Mouse (Mus musculus) ES-CJ7 (cell line): ENCODE measurements around the gene Rimbp2.
A peak's percentile ranks its signal among the peaks of the same experiment; 100 is the strongest.

ENCODE experiments used
- DNase-seq: peaks from one replicate; pipeline ENCODE4 v3.0.0; 2011; ENCODE audit warnings: low read depth, low spot score

The Rimbp2 gene

DNA sequence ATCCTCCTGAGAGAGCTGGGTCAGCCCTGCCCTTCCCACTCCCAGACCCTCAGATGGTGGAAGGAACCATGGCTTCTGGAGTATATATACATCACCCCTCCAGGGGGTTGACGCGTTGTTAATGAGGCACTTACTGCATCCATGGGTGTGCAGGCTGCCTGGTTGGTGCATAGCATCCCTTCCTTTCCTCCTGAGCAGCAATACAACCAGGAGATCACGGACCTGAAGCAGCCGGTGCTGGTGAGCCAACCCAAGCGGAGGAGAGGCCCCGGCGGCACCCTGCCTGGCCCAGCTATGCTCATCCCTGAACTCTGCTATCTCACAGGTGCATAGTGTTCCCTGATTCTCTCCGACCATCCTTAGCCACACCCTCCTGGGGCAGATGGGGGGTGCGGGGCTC is 208.1 kb downstream of the Rimbp2 start:
- DNase-seq: no peak

DNA sequence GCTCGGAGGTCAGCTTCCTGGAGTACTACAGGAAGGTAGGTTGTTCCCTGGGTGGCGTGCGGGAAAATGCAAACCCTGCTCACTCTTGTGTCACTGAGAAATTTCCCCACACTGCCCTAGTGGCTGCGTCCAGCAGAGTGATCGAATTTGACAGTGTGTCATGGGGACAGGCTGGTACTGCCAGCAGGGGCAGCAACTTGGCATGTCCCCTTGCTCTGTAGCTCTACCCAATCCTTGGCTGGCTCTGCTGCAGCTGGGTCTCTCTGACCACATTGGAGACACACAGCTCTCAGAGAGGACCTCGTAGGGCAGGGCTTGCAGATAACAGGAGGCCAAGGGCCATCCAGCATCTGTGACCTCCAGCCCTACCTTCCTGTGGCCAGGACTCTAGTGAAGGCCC is 208.9 kb downstream of the Rimbp2 start:
- no peak for DNase-seq

DNA sequence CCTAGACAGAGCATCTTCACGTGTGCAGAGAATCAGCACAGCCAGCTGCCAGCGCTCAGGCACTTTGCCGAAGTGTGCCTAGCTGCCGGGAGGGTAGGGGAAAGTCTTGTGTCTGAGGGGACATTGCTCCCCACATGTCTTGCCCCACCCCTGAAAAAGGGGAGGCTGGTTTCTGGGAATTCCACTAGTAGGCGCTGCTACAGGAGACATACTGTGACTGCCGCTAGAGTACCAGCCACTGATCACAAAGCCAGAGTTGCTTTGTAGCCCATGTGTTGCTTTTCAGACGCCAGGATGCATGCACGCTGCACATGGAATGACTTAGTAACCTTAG is 213.5 kb downstream of the Rimbp2 start:
- DNase-seq: no peak

DNA sequence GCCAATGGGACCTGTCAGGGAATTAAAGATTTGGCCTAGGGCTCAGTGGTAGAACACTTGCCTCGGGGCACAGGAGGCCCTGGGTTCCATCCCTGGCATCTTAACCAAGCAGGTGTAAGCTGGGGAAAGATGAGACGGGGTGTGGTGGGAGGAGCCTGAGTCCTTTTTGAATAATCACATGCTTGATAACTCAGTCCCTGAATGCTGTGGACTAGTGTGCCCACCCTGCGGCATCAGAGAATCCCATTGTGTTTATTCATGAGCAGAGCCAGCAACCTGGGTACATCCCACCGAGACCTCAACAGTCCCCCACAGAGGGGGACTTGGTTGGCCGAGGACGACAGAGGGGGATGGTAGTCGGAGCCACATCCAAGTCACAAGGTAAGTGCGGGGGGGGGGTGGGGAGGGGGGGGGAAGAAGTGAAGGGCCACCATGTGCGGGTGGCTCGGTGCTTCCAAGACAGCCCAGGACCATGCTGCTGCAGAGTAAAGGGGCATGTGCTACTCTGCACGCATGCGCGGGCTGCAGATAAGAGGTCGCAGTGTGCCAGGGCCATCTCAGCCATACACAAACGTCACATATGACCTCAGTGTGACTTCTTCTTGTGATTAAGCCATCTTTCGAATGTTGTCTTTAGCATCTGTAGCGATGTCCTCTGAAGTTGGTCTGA is 214.0 kb downstream of the Rimbp2 start:
- no peak for DNase-seq

DNA sequence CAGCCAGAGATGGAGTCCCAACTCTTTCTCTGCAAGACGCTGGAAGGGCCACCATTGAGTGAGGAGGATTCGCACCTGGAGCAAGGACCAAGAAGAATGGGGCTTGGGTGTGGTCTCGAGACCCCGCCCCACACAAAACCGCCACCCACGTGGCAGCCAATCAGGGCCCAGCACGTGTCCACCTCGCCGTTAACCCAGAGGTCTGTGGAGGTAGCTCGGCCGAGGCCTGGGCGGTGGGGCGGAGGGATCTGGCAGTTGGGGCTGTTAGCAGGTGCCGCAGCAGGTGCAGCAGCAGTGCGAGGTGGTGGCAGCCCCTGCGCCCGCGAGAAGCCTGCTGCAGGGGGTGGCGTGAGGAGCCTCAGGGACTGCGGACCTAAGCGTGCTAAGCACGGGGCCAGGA is 217.4 kb downstream of the Rimbp2 start:
- peak; percentile 42 for DNase-seq

DNA sequence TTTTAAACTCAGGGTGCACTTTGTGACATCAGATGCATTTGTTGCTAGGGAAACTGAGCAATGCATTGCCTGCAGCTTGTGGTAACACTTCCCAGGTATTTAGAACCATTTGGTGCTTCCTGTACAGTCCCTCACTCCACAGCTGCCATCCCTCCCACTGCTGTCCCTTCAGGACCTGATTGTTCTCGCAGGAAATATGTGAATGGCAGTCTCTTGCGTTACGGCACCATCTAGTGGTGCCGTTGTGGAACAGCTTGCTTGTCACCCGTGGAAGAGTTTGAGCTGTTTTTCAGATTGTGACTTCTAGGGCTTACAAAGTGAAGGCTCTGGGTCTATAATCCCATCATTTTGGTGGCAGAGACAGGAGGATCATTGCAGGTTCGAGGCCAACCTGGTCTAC is 219.3 kb downstream of the Rimbp2 start:
- DNase-seq: peak; percentile 87

DNA sequence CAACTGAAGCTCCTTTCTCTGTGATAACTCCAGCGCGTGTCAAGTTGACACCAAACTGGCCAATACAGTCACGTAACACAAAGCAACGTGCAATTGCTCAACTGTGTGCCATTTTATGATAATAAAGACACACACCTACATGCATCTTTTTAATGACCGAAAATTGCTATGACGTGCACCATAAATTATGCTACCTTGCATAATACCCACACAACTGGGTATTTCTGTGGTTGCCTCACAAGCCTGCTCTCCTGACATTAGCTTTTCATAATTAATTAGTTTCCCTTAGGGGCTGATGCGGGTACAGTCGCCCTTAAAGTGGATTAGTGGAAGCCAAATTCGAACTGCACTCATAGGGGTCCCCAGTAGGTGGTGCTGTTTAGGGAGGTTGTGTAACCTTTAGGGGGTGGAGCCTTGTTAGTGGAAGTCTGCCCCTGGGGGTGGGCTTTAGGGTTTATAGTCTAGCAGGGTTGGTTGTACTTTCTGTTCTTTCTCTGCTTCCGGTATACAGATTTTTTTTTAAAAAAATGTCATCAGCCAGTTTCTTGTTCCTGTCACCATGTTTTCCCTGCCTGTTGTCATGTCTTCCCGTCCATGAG is 220.8 kb downstream of the Rimbp2 start:
- peak; percentile 87 for DNase-seq

DNA sequence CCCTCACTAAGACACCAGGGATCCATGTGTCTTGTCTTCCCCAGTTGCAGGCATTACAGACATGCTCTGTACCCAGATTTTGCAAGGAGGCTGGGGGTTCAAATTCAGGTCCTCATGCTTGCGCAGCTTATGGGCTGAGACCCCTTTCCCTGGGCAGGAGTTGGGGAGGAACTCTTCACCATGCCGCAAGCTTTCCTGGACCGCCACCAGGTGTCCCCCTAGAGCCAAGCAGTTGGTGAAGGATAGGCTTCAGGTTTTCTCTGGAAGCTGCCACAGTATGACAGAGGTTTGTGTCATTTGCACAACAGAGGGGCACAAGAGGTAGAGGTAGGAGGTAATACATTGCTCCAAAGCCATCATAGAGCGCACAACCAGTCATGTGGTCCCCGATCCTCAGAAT is 222.7 kb downstream of the Rimbp2 start:
- peak; percentile 76 for DNase-seq

DNA sequence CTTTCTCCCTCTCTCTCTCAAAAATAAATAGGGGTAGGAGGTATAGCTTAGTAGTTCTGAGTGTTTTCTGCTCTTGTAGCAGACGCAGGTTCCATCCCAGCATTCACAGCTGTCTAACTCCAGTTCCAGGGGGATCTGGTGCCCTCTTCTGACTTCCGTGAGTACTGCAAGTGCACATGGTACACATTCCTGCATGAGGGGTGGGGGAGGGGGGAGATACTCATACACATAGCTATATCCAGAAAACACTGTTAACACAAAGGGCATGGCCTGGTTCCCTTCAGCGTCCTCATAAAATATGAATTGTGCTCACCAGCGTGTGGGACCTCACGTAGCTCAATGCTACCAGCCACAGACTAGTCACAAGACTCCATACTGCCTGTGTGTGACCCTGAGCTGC is 223.9 kb downstream of the Rimbp2 start:
- DNase-seq: peak; percentile 84

DNA sequence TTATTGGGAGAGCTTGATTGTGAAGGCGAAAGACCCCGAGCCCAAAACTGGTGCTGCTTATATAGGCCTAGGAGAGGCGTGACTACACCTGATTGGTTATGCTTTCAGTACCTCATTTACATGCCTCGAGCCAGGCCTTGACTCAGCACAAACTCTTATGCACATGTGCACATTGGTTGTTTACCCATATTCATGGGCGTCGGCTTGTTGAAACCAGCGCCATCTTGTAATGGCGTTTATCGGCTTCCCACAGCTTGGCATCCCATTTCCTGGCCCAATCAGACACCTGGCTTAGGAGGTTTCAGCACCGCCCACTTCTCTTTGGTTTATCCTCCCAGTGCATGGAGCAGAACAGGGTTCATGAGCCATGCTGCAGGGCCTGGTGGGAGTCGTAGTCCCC is 232.8 kb downstream of the Rimbp2 start:
- peak; percentile 45 for DNase-seq

DNA sequence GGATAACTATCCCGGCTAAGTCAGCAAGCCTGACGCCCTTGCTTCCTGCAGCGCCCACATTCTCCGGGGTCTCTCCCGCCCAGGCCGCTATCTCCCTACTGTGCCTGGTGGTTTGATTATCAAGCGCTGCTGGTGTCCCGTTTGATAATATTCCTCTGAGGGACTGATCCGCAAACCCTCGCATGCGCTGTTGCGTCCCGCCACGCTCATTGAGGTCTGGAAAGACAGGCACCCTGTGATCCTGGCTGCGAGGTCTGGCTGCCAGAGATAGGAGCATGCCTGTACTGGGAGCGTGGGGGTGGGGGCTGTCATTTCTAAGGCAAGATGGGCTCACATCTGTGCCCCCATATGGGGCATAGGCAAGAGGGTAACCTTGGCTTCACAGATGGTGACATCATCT is 238.1 kb downstream of the Rimbp2 start:
- no peak for DNase-seq

DNA sequence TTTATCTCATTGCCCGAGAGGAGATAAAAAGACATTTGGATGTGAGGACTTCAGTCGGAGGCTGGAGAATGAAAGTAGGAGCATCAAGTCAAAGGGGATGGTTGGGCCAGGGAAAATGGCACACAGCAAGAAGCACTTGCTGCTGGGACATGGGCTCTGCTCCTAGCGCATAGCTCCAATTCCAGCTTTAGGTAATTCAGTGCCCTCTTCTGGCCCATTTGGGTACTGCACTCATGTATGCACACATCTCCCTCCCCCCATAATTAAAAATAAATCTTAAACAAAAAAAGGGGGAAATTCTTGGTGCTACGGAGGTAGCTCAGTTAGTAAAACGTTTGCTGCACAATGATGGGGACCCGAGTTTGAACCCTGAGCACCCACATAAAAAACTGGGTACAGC is 241.4 kb downstream of the Rimbp2 start:
- peak; percentile 84 for DNase-seq

DNA sequence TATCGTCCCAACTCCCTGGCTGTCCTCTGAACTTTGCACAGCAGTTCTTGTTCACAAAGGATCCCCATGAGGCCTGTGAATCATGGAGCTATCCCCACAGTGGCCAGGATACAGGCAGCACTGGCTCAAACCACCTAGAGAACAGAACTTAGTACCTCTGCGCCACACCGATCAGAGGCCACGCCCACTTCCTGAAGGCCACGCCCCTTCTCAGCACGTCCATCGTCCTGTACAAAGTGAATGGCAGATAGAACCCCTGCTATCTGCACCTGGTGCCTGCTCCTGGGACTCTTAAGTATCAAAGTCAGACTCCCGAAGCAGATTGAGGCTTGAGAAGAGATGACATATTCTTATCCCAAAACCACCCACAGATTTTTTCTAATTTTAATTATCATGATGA is 242.7 kb downstream of the Rimbp2 start:
- peak; percentile 81 for DNase-seq

DNA sequence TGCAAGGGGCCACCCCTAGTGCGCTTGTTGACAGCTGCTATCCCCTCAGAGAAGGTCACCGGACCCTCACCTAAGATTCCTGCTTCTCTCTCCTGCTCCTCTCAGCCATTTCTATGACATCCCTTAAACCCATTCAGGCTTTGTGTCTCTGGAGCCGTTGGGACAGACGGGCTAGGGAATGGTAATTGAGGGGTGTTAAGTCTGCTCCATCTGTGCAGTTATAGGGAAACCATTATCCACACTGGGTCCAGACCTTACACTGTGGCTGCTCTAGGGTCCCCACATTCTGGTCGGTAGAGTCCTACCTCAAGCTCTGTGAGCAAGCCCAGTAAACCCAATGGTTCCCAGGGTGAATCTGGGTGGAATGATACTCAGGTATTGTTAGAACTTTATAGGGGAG is 244.4 kb downstream of the Rimbp2 start:
- DNase-seq: no peak
